Mouse (Mus musculus) mesoderm, embryonic 11.5 days (tissue): Measurements from ENCODE around the gene Dusp3.

ENCODE experiments used
- DNase-seq: peaks from one replicate; pipeline ENCODE4 v3.0.0-alpha.2; 2012; ENCODE audit warnings: low read depth, low spot score

The Dusp3 gene

GRCm38 (mm10) chr11:101936421-101936820 is 50.4 kb downstream of the Dusp3 start:
- DNase-seq, result no peak

- no peak for DNase-seq
Measured at GRCm38 (mm10) chr11:101935743-101936142, 51.1 kb downstream of the Dusp3 start.

- no peak for DNase-seq
Measured at GRCm38 (mm10) chr11:101931978-101932377, 54.8 kb downstream of the Dusp3 start.

- peak; percentile 67 for DNase-seq
Measured at GRCm38 (mm10) chr11:101928030-101928762, 58.6 kb downstream of the Dusp3 start.

GRCm38 (mm10) chr11:101926951-101927589 is 59.7 kb downstream of the Dusp3 start:
- DNase-seq, result no peak

DNA sequence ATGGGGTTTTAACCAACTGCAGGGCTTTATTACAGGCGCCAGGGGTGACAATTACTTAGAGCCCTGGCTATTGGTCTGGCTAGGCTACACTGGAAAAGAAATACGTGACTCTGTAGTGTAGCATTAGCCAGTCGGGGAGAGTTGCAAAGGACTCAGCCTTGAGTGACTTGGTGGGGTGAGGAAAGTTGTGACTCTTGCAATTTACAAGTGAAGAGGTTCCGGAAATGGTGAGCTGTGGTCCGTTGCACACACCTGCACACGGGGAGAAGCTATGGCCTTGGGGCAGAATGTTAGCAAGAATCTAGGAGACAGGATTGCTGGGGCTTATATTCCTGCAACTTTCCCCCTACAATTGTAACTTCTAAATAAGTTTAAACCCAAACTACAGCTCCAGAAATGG is 61.2 kb downstream of the Dusp3 start:
- no peak for DNase-seq

DNA sequence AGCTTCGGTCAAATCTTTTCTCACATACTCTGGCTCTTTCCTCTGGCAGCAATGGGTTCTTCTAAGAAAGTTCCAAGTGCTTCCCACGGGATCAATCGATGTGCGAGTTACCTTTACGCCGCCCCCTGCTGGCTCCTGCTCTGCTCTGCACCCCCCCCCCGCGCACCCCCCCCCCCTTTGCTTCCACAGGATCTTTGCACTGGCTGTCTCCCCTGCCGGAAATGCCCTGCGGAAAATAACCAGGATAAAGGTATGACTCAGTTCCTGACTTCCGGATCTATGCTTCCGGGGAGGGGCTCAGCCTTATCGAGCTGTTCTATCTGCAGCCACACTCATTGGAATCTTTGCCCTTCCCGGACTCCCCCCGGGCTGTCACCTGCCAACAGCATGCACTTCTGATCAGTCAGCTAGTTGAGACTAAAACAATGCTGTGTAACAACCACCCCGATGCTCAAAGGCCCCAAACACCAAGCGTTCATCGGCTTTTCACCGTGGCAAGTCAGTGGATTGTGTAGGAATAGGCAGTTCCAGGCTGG is 62.3 kb downstream of the Dusp3 start:
- no peak for DNase-seq

DNA sequence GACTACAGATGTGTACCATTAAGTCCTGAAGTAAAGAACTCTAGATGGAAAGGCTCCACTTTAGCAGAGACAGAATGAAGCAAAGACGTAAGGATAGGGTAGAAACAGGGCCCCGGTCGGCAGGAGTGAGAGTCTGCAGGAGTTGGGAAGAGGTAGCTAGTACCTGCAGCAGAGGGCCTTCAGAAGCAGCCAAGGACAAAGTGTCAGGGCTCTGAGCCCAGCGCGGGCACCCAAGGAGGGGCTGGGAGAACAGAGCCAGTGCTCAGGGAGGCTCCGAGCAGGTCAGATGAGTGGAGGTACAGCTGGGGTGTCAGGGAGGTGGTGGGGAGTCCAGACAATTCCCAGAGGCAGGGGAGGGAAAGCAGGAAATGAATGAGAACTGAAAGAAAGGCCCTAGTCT is 62.8 kb downstream of the Dusp3 start:
- DNase-seq, result no peak

DNA sequence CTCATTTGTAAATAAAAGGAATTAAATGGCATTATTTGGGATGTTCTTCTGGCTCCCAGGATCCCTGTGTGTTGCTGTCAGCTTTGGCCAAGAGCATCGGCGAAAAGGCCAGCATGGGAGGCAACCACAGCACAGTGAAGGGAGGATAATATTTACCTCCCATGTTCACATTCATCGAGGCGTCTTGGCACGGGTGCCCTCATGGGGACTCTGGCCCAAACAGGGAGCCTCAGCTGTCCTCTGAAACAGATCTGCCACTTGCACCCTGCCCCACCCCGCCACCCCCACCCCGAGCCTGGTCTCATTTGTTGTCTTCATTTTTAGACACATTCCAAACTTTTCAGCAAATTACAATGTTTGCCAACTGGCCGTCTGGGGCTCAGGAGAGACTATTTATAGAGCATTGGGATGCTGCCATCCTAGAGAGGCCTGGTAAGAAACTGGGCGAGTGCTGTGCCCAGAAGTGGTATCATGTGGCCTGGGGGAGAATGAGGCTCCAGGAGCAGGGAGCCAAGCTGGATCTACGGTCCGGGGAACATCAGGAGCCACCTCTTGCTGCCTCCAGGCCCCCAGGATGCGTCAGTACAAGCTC is 65.4 kb downstream of the Dusp3 start:
- no peak for DNase-seq
